9 mouse cellular contexts compared by ENCODE assay signal in the genomic region with DNA sequence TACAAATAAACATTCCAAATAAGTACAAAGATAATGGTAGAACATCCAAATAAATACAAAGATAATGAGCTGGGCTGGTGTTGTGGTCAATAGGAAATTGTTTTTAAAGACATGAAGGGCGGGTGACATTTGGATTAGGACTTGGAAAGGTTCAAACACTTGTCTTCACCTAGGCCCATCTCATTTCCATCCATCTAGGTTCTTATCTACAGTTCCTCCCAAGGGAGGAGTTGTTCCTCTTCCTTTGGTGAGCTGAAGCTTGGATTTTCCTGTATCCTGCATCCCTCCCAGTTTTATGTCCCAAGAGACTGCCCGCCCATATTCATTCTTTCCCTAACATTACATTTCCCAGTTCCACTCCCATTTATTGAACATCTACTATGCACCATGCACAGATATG. TPM values are rescaled to one million over a fixed set of nuclear protein-coding genes. Genes with fewer than 3 reads are reported as not detected.
DNase-seq lines count a peak whose midpoint lies in the region; TF ChIP-seq lines count a peak whose summit lies in the region.
"Had no signal": no experiment of that assay in that cellular context is flagged by ENCODE, and none has a peak within 500 bp of the region (broad histone marks: within the 10 kb centered on the region; RNA-seq: fewer than 3 reads in every experiment).

No protein-coding gene starts in this region.

- H3K4me3 ChIP-seq in kidney, adult 2 months (ENCODE audit: insufficient read depth, low read depth, low read length) = peak overlapping the region; percentile 96
- peak overlapping the region; percentile 64 for H3K4me3 ChIP-seq in hindbrain, embryonic 10.5 days
- H3K4me3 ChIP-seq in midbrain, embryonic 10.5 days = peak overlapping the region; percentile 92

- peaks cover 6% of the 10 kb centered on the region; the same call in 1 of the 2 replicates for H3K4me1 ChIP-seq in kidney, adult 2 months (ENCODE audit: control insufficient read depth, insufficient read depth, low read length)
- peaks cover 18% of the 10 kb centered on the region for H3K4me1 ChIP-seq in hindbrain, embryonic 10.5 days (replicated peaks)
- peaks cover 14% of the 10 kb centered on the region for H3K4me1 ChIP-seq in midbrain, embryonic 10.5 days

- WGBS in kidney, adult 2 months = 50% methylated on average over 2 of the region's 2 CpGs
- WGBS in hindbrain, embryonic 10.5 days = 72% methylated on average over 2 of the region's 2 CpGs
- 70% methylated on average over 2 of the region's 2 CpGs for WGBS in midbrain, embryonic 10.5 days

- no peaks in the 10 kb centered on the region for H3K9me3 ChIP-seq in hindbrain, embryonic 10.5 days
- no peaks in the 10 kb centered on the region for H3K9me3 ChIP-seq in midbrain, embryonic 10.5 days (replicated peaks)

- no peaks in the 10 kb centered on the region for H3K36me3 ChIP-seq in kidney, adult 2 months (ENCODE audit: control insufficient read depth, insufficient read depth, low read length)
- peaks cover 9% of the 10 kb centered on the region for H3K36me3 ChIP-seq in hindbrain, embryonic 10.5 days
- H3K36me3 ChIP-seq in midbrain, embryonic 10.5 days = 0 out of 2 replicates have a peak, but pooled peaks cover 3% of the 10 kb centered on the region

- peak overlapping the region; percentile 100 for H3K27ac ChIP-seq in kidney, adult 2 months (ENCODE audit: insufficient read depth, low read depth, low read length)
- H3K27ac ChIP-seq in hindbrain, embryonic 10.5 days = peak overlapping the region; percentile 99
- H3K27ac ChIP-seq in midbrain, embryonic 10.5 days (replicated peaks) = peak overlapping the region; percentile 99

- TF ChIP-seq CTCF in kidney, adult 2 months (conservative IDR thresholded peaks at IDR 0.05; ENCODE audit: insufficient read depth, insufficient read length, low read depth, low read length) = no peak

- no peaks in the 10 kb centered on the region for H3K27me3 ChIP-seq in kidney, adult 2 months (replicated peaks; ENCODE audit: control insufficient read depth, insufficient read depth, low read length)
- no peaks in the 10 kb centered on the region for H3K27me3 ChIP-seq in hindbrain, embryonic 10.5 days (ENCODE audit: insufficient read depth, poor library complexity, severe bottlenecking)
- H3K27me3 ChIP-seq in midbrain, embryonic 10.5 days (ENCODE audit: low read depth, poor library complexity, severe bottlenecking) = no peaks in the 10 kb centered on the region
- H3K27me3 ChIP-seq: Patski had no signal

- peak; percentile 45 for DNase-seq in kidney, adult 2 months
- no peak for DNase-seq in kidney, adult 18-20 months
- DNase-seq in ZHBTc4 (ENCODE audit: low read depth, low spot score) = peak; percentile 17
- DNase-seq in hindbrain, embryonic 10.5 days (ENCODE audit: low spot score) = no peak
- no peak for DNase-seq in midbrain, embryonic 10.5 days (ENCODE audit: low spot score)
- no peak for DNase-seq in urinary bladder, postnatal 14 days (ENCODE audit: low spot score)
- no peak for DNase-seq in yolk sac, embryonic 10.5 days (ENCODE audit: low spot score)
- no peak for DNase-seq in embryo, embryonic 10.5 days (ENCODE audit: low spot score)

- TF ChIP-seq POLR2A in kidney, adult 2 months (IDR thresholded peaks at IDR 0.05; ENCODE audit: low read depth, low read length) = no peak

RNA-seq across cellular contexts. Expression of gene Gosr2, which starts 0.5 kb away (rescaled TPM):
- polyA plus RNA-seq in kidney, adult 2 months (2012; rRNA removed) = 94.2 and 101 TPM in 2 replicates
- polyA plus RNA-seq in hindbrain, embryonic 10.5 days (2016; fragmentation: Nextera tagmentation; extraction: Ambion mirVana) = 90.0 and 94.5 TPM in 2 replicates
- polyA plus RNA-seq in midbrain, embryonic 10.5 days (2016; fragmentation: Nextera tagmentation; extraction: Ambion mirVana) = 95.6 and 105 TPM in 2 replicates

RNA-seq across cellular contexts. Expression of gene Rprml, which starts 48.9 kb away (rescaled TPM):
- 0.12 TPM in 1 of 2 replicates, not detected in the other for polyA plus RNA-seq in kidney, adult 2 months (2012; rRNA removed)
- not detected in 2 replicates for polyA plus RNA-seq in hindbrain, embryonic 10.5 days (2016; fragmentation: Nextera tagmentation; extraction: Ambion mirVana)
- polyA plus RNA-seq in midbrain, embryonic 10.5 days (2016; fragmentation: Nextera tagmentation; extraction: Ambion mirVana) = 0.14 TPM in 1 of 2 replicates, not detected in the other
- polyA plus RNA-seq: Patski had no signal

RNA-seq across cellular contexts. Expression of gene Wnt9b, which starts 51.4 kb away (rescaled TPM):
- polyA plus RNA-seq in kidney, adult 2 months (2012; rRNA removed) = 2.7 and 3.5 TPM in 2 replicates
- polyA plus RNA-seq in hindbrain, embryonic 10.5 days (2016; fragmentation: Nextera tagmentation; extraction: Ambion mirVana) = 0.60 and 1.0 TPM in 2 replicates
- 0.43 and 0.73 TPM in 2 replicates for polyA plus RNA-seq in midbrain, embryonic 10.5 days (2016; fragmentation: Nextera tagmentation; extraction: Ambion mirVana)
- polyA plus RNA-seq: Patski had no signal

RNA-seq across cellular contexts. Expression of gene Lyzl6, which starts 59.5 kb away (rescaled TPM):
- polyA plus RNA-seq in kidney, adult 2 months (2012; rRNA removed) = 0.14 TPM in 1 of 2 replicates, not detected in the other
- not detected in 2 replicates for polyA plus RNA-seq in hindbrain, embryonic 10.5 days (2016; fragmentation: Nextera tagmentation; extraction: Ambion mirVana)
- polyA plus RNA-seq in midbrain, embryonic 10.5 days (2016; fragmentation: Nextera tagmentation; extraction: Ambion mirVana) = not detected in 2 replicates
- polyA plus RNA-seq: Patski had no signal

Comparison
In these comparisons a context has a peak if more than half of its experiments do, and no peak if none do; other contexts are left out.
1. DNase-seq: peak in kidney, adult 2 months (single experiment) and ZHBTc4 (single experiment); none in kidney, adult 18-20 months (single experiment), hindbrain, embryonic 10.5 days (single experiment), midbrain, embryonic 10.5 days (single experiment), urinary bladder, postnatal 14 days (single experiment), yolk sac, embryonic 10.5 days (single experiment) and embryo, embryonic 10.5 days (single experiment).
2. Peak in every context shown above with its lines, with median percentiles within 50 percentile points of each other: H3K27ac ChIP-seq and H3K4me3 ChIP-seq.